Mouse (Mus musculus) kidney, postnatal 10 days (tissue): ENCODE results near the gene Rbfox1.

ENCODE experiments used
- DNase-seq: peaks from one replicate; pipeline ENCODE4 v3.0.0; 2021; ENCODE audit warnings: mixed read lengths

Gene Rbfox1

DNA sequence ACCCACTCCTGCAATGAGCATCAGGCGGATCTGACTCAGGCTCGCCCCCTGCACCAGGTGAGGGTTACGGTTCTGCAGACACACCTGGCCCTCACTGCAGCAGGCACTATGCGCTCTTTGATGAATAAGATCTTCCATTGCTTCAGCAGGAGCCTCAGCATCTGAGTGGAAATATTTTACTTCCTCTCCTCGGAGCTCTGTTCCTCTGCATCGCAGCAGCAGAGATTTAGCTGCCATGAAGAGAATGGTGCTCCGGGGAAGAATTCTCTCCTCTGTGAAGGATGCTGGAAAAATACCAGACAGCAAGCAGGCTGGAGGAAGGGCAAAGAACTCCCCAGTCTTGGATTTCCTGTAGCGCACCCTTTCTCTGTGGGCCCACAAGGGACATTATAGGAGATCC lies 833.9 kb downstream of the Rbfox1 start:
- no peak for DNase-seq

DNA sequence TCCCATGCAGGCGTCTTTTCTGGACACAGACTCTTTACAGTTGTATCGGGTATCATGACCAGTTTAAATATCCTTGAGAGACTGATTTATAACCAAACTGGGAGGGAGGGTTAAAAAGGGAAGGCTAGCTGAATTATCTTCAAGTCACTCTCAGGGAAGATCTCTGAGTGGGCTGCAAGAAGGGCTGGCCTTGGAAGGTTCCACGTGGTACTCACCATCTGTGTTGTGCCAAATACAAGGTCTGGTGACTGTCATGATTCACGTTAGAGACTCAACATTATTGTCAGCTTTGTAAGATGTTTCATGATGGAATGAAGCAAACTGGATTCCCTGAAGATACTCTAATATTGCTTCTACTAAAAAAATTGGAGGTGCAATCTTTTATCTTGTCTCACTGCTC lies 847.5 kb downstream of the Rbfox1 start:
- no peak for DNase-seq

DNA sequence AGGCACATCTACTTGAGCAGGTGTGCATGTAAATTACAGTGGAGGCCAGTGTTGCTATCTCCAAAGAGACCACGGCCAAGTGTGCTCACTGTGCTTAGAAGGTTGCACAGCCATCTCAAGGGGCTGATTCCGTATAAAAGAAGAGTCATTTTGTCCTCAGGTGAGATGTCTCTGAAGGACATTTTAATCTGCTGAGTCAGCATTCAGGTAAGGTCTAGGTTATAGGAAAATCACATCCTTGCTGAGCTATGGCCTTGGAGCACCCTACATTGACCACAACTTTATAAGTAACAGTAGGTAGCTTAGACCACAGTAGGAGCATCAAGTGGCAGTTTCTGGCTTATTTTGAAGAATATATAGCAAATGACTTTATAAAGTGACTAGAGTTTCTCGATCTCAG lies 848.3 kb downstream of the Rbfox1 start:
- no peak for DNase-seq

DNA sequence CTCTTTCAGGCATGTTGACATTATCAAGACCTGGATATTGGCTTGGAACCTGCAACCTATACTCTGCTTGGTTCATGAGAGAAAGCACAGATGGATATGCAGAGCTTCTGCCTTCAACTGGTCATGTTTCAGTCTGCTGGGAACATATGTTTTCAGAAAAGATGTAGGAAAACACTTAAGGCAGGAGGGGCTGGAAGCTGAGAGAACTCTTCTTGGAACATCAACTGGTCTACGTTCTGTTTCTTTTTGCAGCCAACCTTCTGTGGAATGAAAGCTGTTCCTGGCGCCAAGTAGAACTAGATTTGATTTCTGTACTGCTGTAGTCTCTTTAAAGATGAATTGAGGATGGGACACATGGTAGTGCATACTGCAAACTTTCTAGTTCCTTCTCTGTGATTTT lies 851.4 kb downstream of the Rbfox1 start:
- DNase-seq, result no peak

DNA sequence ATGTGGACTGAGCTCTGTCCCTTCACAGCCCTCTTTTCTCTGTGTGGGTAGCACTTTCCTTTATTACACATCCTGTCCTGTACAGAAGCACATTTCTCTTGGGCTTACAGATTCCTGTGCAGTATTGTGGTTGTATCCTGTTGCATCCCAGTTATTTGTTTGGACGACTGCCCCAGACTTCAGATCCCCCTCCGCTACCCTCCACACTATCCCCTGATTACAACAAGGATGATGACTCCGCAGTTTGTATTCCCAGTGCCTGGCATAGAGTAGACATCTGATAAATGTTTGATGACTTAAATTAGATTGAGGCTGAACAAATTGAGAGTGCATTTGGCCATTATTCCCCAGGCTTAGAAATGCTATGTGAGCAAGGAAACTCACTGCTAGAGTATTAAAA lies 851.8 kb downstream of the Rbfox1 start:
- DNase-seq, result no peak

DNA sequence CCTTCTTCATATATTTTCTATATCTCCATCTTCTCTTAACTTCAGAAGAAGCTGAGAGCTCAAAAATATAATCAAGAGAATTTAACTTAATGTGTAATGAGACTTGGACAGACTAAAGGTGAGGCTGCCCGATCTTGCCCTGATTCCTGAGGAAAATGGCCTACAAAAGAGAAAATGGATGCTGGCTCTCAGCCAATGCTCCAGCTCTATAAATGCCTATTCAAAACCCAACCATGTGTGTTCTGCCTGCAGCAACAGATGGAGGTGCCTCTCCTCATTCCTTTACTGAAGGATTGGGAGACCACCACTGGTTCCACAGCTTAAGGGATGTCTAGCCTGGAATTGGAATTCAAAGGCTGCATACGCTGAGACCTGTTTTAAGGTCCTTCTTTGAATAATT lies 861.0 kb downstream of the Rbfox1 start:
- DNase-seq, result peak; percentile 5

DNA sequence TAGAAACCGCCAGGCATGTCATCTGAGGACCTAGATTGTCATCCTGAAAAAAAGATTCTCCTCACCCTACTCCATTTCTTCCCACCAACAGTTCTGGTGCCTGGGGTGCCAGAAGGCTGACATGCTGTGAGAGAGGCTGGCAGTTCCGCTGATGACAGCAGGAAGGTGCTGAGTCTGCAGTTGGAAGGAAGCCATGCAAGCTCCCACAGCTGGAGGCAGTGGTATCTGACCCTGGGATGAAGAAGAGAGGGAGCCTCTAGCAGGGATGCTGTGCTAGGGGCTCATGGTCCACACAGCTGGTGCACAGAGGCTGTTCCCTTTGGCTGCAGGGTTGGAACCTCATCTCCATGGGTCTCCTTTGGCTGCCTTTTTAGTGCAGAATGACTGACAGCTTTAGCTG lies 865.3 kb downstream of the Rbfox1 start:
- DNase-seq, result peak; percentile 10

DNA sequence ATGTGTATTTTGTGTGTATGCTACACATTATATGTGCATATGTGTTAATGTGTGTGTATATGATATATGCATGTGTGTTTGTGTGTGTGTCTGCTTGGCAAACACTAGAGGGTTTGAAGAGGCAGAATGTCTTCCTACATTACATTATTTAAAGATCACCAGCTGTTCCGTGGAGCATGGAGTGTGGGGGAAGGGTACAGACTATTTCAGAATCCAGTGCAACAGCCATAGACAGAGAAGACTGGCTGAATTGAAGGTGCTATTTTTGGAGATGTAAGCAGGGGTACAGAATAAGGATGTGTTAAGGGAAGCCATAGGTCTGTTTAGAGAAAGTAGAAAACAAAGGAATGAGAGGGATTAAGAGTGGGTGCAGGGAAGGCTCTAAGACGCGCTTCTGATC lies 869.7 kb downstream of the Rbfox1 start:
- no peak for DNase-seq

DNA sequence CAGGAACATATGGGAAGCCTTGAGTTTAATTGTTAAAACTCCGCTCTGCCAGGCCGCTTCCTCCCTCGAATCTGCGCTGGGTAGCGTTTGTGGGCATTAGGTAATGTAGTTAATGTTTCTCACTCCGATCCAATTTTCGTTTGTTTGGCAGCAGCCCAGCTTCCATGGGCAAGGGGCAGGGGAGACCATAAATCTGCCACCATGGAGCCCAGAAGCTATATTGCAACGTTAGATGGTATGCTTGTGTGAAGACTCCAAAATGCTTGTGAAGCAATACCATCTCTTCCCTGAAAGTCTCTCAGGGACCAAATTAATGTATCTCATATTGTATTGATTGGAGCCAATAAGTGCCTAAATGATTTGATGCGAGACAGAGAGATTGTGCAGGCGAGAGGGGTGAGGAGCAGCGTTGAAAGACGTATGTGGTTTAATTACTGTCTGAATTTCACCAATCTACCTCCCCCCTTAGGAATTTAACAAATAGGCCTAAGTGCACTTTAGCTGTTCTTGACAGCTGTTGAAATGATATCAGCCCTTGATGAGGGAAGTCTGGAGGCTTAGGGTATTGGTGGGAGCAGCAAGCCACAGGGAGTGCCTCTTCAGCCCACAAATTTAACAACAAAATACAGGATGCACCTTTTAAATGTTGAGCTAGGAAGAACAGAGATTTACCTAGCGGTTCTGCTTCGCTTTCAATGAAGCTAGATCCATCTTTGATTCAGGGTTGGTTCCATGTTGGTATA lies 884.5 kb downstream of the Rbfox1 start:
- peak; percentile 6 for DNase-seq

DNA sequence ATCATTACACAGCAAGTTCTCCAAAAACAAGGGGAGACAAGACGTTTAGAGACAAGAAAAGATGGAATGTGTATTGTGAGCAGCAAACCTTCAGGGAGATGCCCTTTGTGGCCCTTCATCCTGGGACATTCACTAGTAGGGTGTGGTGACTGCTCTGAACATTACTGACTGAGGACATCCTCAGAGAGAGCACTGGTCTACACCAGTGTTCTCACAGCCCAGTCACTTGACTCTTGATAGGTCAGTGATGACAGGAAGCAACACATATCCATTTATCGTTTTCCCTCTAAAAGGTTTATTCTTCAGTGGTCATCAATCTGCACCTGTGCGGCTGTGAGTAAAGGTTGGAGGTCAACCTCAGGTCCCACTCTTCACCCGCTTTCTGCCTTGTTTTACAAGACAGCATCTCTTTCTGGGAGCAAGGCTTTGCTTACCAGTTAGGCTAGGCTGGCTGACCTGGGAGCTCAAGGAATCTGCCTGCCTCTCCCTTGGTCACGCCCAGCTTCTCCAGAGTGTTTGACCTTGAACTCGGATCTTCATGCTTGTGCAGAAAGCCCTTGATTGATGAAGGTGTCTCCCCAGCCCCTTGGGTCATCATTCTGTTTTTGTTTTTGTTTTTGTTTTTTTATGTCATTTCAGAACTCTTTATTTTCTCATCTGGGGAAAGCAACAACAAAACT lies 892.5 kb downstream of the Rbfox1 start:
- DNase-seq, result no peak

DNA sequence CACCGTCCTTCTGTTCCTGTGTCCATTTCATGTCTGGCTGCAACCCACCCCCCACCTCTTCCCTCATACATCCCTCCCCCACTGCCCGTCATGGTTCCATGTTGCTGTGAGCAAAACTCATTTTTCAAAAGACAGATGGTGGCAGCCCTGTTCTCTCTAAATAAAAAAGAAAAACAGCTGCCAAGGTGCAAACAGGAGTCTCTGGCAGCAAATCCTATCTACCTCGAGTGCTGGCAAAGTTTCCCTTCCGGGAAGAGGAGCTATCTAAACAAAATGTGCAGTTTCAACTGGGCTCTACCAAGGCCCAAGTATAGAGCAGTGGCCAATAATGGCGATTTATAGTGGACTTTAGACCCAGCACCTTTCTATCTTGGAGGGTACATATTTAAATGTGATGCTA lies 899.0 kb downstream of the Rbfox1 start:
- no peak for DNase-seq

DNA sequence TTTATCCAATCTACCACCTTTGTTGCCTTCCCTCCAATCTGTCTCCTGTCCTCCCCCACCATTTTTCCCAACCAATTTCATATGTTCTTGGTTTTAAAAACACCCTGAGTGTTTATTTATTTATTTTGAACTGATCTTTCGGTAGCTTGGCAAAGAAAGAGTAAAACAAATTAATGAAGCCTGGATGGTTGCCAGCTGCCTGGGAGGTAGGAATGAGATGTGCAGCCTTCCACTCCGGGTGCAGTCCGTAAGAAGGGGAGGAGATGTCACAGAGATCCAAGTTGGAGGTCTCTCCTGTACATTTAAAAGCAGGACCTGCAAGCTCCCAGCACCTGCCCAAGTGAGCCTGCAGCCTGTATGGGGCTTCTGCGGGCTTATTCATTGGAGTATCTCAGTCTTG lies 899.9 kb downstream of the Rbfox1 start:
- peak; percentile 30 for DNase-seq

DNA sequence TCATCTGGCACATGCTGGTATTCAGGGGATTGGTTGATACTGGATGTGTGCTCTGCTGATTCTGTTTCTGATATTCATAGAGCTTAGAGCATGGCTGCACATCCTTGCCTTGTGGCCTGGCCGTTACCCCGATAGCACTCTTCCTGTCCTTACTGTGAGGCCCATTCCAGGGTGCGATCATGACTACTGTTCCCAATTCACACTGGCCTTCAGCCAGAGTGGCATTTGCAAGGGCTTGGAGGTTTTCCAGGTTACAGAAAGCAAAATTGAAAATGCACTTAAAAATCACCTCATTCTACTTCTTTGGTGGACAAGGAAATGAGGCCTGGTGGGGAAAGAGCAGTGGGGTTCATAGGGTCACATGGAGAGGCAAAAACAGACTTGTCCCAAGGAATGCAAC lies 906.1 kb downstream of the Rbfox1 start:
- DNase-seq, result no peak

DNA sequence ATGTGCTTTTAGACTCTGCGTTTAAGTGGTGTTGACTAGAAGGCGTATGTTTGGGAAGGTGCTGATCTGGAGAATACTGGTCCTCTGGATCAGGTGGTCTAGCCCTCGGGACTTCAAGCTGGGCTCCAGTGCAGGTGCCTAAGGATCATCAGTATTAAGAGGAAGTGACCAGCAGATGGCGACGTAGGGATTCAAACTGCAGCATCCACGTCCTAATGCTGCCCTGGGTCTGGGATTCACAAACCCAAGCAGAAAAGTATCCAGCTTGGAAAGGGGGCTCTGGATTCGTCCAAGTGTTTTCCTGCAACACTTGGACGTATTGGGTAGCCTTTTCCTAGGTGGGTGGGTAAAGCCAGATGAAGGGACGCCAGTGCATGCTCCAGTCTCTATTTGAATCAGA lies 906.5 kb downstream of the Rbfox1 start:
- peak; percentile 77 for DNase-seq

DNA sequence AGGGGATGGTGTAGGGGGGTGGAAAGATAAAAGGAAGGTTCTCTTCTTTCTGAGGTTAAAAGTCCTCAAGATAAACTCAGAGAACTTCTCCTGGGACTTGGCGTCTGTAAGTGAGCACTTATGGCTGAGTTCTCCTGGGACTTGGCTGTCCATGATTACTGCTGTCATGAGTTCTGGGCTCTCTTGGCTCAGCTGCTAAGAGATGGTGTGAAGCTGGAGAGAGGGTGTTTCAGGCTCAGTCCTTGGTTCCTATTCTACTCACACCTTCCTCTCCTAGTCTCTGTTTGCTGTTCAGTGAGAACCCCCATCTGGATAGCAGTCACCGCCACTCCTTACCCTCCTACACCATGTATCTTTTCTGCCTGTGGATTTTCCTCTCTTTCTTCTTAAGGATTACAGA lies 921.1 kb downstream of the Rbfox1 start:
- DNase-seq, result no peak

DNA sequence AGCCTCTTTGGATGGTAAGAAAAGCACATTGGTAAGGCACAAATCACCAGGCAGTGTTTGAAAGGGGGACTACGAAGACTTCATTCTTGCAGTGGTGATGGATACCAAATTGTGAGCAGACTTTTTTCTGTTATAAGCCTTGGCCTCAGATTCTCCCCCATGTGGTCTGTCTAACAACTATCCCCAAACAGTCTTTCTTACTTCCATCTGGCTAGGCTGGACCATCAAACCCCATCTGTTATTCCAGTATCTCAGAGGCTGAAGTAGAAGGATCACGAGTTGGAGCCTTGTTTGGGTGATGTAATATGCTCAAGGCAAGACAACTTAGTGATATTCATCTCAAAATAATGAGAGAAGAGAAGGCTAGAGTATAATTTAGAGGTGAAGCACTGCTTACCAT lies 922.7 kb downstream of the Rbfox1 start:
- DNase-seq, result no peak

DNA sequence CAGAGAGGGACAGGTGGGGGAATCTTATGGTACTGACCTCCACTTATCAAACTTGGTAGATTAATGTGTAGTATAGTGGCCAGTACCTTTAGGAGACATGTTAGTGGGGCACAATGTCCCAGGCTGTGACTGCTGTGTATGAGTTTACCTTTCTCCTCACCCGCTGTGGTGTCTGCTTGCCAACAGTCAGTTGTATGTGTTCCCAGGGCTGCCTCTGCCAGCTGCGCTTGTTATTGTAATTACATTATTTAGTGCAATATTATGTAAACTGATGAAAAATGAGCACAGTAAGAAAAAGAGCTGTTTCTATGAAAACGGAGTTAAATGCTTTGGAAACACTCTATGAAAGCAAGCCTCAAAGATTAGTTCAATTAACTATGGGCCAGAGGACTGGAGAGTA lies 928.7 kb downstream of the Rbfox1 start:
- DNase-seq, result no peak

DNA sequence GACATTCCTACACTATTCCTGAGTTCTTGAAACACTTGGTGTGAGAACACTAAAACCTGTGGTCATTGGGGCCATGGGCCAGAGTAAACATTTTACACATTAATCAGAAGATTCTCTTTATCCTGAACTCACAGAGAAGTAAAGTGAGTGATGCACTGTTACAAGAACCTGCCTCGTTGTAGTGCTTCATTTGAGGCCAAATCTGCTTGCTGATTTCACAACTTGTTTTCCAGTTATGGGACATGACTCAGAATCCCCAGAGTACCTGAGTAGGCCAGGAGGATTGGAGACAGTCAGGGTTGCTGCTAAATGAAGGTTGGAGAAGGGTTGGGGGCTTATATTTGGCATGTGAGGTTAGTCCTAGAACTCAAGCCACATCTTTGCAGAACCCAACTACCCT lies 936.6 kb downstream of the Rbfox1 start:
- DNase-seq, result no peak

DNA sequence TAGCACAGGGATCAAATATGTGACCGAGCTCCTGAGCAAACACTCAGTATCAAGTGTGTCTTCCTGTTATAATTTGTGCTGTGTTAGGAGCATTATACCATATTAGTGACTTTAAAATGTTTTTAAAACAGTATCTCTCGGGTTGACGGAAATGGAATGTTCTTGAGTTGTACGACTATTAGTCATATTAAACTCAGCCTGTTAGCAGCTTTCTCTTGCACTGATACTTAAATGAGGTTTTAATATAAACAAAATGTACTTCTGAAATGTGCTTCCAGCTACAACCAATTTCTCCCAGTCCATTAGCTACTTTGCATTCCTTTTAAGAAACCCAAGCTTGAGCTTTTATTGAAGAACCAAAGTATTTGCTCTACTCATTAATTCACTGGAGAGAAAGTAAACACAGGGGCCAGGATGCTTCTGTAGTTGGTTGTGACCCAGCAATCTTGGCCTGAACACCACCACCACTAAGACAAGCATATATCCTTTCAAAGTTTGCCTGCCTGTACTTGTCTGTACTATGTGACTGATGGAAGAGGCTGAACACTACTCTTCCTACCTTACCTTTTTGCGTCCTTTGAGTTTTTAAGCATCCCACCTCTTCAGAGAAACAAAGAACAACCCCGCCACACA lies 944.9 kb downstream of the Rbfox1 start:
- DNase-seq, result no peak

DNA sequence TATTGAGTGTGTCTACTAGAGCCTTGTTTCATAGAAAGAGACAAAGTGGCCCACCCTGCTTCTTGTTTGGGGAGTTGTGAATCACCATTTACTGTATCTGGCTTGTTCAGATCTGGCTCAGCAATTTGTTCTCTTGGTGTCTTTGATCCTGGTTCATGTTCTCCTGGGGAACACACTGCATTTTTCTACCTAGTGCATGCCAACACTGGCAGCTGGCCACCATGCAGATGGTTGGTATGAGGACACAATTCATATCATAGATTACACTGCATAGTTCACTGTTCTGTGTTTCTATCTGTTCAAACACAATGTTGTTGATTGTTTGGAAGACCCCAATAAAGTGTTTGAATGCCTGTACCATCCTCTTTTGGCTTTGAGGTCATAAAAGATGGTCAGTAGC lies 948.3 kb downstream of the Rbfox1 start:
- DNase-seq, result no peak

DNA sequence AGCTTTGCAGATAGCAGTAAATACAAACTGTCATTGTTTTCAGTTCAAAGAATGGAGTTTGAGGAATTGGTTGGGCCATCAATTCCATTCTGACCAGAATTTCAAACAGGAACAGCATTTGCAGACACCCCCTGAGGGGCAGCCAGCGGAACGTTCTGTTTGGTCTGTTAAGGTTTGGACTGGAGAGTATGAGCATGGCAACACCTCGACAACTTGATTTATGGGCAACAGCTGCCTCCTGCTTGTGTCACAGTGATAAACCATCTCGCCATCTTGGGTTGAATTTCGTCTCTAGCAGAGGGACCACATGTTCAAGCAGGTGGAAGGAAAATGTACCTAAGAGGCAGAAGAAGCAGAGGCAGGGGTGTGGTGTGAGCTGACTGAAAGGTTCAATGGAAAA lies 949.9 kb downstream of the Rbfox1 start:
- no peak for DNase-seq

DNA sequence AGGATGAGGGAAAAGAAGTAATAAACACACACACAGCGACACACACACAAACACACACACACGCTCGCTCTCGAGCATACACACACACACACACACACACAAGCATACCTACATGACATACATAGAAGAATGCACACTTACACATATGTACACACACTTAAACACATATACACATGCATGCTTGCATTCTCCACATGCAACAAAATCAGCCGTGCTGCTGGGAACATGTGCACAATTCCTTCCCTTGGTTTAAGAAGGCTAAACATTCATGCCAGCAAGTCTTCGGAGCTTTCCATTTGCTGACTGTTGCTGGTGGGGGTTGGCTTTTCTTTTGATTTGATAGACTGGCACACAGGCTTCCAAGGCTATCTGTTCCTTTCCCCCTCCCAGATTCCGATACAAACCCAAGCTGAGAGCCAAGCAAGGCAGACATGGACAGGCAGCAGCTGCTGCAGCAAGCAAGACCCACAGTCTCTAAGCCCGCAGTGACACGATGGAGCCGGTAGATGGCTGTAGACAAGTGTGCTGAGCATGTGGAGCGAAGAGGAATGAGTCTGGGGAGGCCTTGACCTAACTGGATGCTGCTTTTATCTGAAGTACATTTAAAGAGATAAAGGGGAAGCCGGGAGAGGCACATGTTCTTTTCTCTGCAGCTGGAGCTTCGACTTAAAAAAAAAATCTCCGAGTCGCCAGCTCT lies 954.3 kb downstream of the Rbfox1 start:
- peak; percentile 82 for DNase-seq

DNA sequence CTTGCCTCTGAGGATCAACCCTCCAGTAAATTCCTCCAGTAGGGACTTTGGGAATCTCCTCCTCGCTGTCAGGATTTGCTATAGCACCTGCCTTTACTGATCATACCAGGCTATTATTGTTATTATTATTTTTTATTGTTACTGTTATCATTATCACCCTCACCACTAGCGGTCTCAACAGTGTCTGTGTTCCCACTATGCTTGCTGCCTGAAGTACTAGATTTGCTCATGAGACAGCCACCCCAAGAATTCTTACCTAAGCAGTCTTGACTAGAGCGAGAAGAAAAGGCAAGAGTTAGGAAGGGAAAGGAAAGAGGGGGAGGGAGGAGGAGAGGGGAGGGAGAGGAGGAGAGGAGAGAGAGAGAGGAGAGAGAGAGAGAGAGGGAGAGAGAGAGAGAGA lies 954.9 kb downstream of the Rbfox1 start:
- no peak for DNase-seq

DNA sequence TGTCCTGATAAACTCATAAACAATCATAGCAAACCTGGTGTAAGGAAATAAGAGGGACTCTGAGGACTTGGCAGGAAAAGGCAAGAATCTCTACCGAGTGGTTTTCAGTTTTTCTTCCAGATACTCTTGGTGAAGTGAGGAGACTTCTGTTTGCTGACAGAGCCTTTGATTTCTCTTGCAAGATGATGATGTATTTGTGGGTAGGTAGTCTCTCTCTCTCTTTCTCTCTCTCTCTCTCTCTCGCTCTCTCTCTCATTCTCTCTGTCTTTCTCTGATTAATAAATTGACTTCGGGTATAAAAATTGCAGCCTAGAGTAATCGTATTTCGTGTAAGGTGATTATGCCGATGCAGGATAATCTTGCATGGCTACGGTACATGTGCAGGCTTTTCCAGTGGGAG lies 955.3 kb downstream of the Rbfox1 start:
- no peak for DNase-seq
